Mouse (Mus musculus) C2C12 (cell line): Measurements from ENCODE around the gene Nabp1.

ENCODE experiments used
- CEBPB ChIP-seq: IDR thresholded peaks from one replicate; pipeline ENCODE4 v1.6.1; 2011; ENCODE audit warnings: low read depth, mild to moderate bottlenecking, control low read depth, moderate library complexity
- CTCF ChIP-seq: IDR thresholded peaks from one replicate; pipeline ENCODE4 v1.5.1; 2011; ENCODE audit not compliant: control insufficient read depth, insufficient read depth, insufficient read length
- FOSL1 ChIP-seq: IDR thresholded peaks from one replicate; pipeline ENCODE4 v1.8.0; 2011; ENCODE audit warnings: mild to moderate bottlenecking, low read length; ENCODE audit not compliant: poor library complexity, insufficient read depth, severe bottlenecking
- MAX ChIP-seq: IDR thresholded peaks from one replicate; pipeline ENCODE4 v1.6.1; 2011; ENCODE audit warnings: mild to moderate bottlenecking, control low read depth
- MYOD1 ChIP-seq: IDR thresholded peaks from one replicate; pipeline ENCODE4 v1.6.1; 2011; ENCODE audit warnings: low read depth; ENCODE audit not compliant: control insufficient read depth, insufficient read length
- MYOG ChIP-seq: IDR thresholded peaks from one replicate; pipeline ENCODE4 v1.6.1; 2011; ENCODE audit not compliant: control insufficient read depth, insufficient read length; ENCODE audit errors: extremely low read depth
- USF1 ChIP-seq: IDR thresholded peaks from one replicate; pipeline ENCODE4 v1.6.1; 2011; ENCODE audit warnings: low read depth, mild to moderate bottlenecking, control low read depth, moderate library complexity

GRCm38 (mm10) chr1:51512326-51512725, 34.1 kb upstream of the Nabp1 start:
- TF ChIP-seq CTCF (no peak), MYOD1 (no peak), MAX (no peak), USF1 (no peak), CEBPB (no peak), MYOG (no peak), FOSL1 (no peak)
